Mouse (Mus musculus) liver, embryonic 14.5 days (tissue): ENCODE data around the gene Engase. TPM values are rescaled to one million over a fixed set of nuclear protein-coding genes. Genes with fewer than 3 reads are reported as not detected.

Source experiments
- ATAC-seq: fragments of 200-750 bp; cut with Nextera tagmentation; 2 replicates; pipeline ENCODE4 v1.8.0; 2017; ENCODE audit warnings: moderate number of reproducible peaks, mild to moderate bottlenecking, moderate library complexity; ENCODE audit not compliant: insufficient read depth
- DNase-seq, 3 experiments: peaks; one replicate each; pipeline ENCODE4 v3.0.0-alpha.2; 2012 to 2013; ENCODE audit warnings: low read depth in 3 of 3, low spot score in 3 of 3
- H3K27ac ChIP-seq: fragments of 300-500 bp; sonication (generic); 2 replicates; pipeline ENCODE4 v1.5.1; 2014; ENCODE audit warnings: moderate library complexity, mild to moderate bottlenecking, control low read depth, inconsistent platforms
- H3K27me3 ChIP-seq: fragments of 300-500 bp; sonication (generic); 2 replicates; pipeline ENCODE4 v1.6.1; 2014; ENCODE audit warnings: mild to moderate bottlenecking, low read length, moderate library complexity; ENCODE audit not compliant: control insufficient read depth, insufficient read depth
- H3K36me3 ChIP-seq: fragments of 300-500 bp; sonication (generic); replicated peaks from 2 replicates; pipeline ENCODE4 v1.6.1; 2014; ENCODE audit warnings: low read depth; ENCODE audit not compliant: control insufficient read depth, insufficient read depth
- H3K4me1 ChIP-seq, 2 experiments: fragments of 200-500 bp in 1 of 2; fragments of 300-500 bp in 1 of 2; sonication (generic) in 1 of 2; replicated peaks; 2 replicates each; pipeline ENCODE4 v1.6.1; 2012 to 2014; ENCODE audit warnings: antibody characterized with exemption in 1 of 2, inconsistent platforms in 1 of 2, low read length in 1 of 2; ENCODE audit not compliant: control insufficient read depth in 2 of 2, insufficient read depth in 2 of 2
- H3K4me2 ChIP-seq: fragments of 300-500 bp; sonication (generic); 2 replicates; pipeline ENCODE4 v1.6.1; 2014; ENCODE audit warnings: low read depth, mild to moderate bottlenecking, control low read depth, moderate library complexity
- H3K4me3 ChIP-seq, 2 experiments: fragments of 200-500 bp in 1 of 2; fragments of 300-500 bp in 1 of 2; sonication (generic) in 1 of 2; 2 replicates each; pipeline ENCODE4 v1.5.1; 2012 to 2014; ENCODE audit warnings: low read depth in 2 of 2, low read length in 2 of 2, mild to moderate bottlenecking in 2 of 2, control low read depth in 1 of 2, inconsistent platforms in 1 of 2, moderate library complexity in 1 of 2; ENCODE audit not compliant: insufficient read depth in 1 of 2
- H3K9ac ChIP-seq: fragments of 300-500 bp; sonication (generic); replicated peaks from 2 replicates; pipeline ENCODE4 v1.6.1; 2014; ENCODE audit warnings: mild to moderate bottlenecking, control low read depth, moderate library complexity
- H3K9me3 ChIP-seq: fragments of 300-500 bp; sonication (generic); 2 replicates; pipeline ENCODE4 v1.6.1; 2016; ENCODE audit warnings: low read length, mixed read lengths; ENCODE audit not compliant: control insufficient read depth
- CTCF ChIP-seq: IDR thresholded peaks from 2 replicates; pipeline ENCODE4 v1.5.1; 2016; ENCODE audit warnings: antibody characterized with exemption, low read depth, control low read depth
- EP300 ChIP-seq: IDR thresholded peaks from 2 replicates; pipeline ENCODE4 v1.6.1; 2016; ENCODE audit warnings: antibody characterized with exemption, low read depth
- WGBS: fragments of 180-500 bp; shearing (Covaris S2); extraction: QIAGEN DNeasy Blood & Tissue Kit; methylation state at CpG from one replicate; pipeline ENCODE4 v1.1.7; 2014; ENCODE audit not compliant: insufficient replicate concordance; 5-methylcytosine and 5-hydroxymethylcytosine counted together
- polyA plus RNA-seq, 2 experiments: library from polyadenylated mRNA; depleted of rRNA in 1 of 2; stranded (reverse) in 1 of 2; unstranded in 1 of 2; fragments of >200 nt; fragmentation: Nextera tagmentation in 1 of 2; extraction: Ambion mirVana in 1 of 2; gene quantifications; 2 replicates each; pipeline versions ENCODE4 v1.2.1 to v1.2.3; 2012 to 2014

The Engase gene
- polyA plus RNA-seq, 2 experiments: 4.1 to 6.5 TPM

DNA sequence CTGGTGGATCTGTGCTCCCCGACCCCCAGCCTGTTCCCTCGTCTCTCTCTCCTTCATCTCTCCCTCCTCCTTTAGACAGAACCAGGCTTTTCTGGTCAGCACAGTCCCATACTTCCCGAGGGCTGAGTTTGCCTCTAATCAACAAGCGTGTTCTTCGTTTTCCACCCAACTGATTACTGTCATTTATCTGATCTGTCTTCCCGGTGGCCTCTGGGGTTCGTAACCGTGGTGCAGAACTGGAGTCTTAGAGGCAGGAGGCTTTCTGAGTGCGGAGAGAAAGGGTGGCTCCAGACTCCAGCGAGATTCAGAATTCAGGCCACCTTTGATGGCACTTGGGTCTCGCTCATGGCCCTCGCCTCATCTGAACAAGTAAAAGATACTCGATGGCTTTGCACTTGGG, 42.5 kb upstream of the Engase start:
- H3K4me1 ChIP-seq: no peaks in the 10 kb centered on the region; a peak in 1 of 4 replicates
- H3K4me2 ChIP-seq: no peak overlapping the region; the same call in 1 of the 2 replicates
- WGBS: 30% methylated on average over 13 of the region's 13 CpGs
- no peaks in the 10 kb centered on the region for H3K27me3 ChIP-seq
- no peak overlapping the region for H3K9ac ChIP-seq
- H3K27ac ChIP-seq: no peak overlapping the region
- TF ChIP-seq CTCF (no peak), EP300 (no peak)
- ATAC-seq (no peak), DNase-seq (no peak)
- no peak overlapping the region for H3K4me3 ChIP-seq
- no peaks in the 10 kb centered on the region for H3K36me3 ChIP-seq
- H3K9me3 ChIP-seq: no peaks in the 10 kb centered on the region

- H3K27ac ChIP-seq: no peak overlapping the region
- WGBS: 52% methylated on average over 6 of the region's 6 CpGs
- no peaks in the 10 kb centered on the region for H3K9me3 ChIP-seq
- no peak overlapping the region for H3K4me3 ChIP-seq
- no peak for TF ChIP-seq CTCF
- TF ChIP-seq EP300: no peak
- no peaks in the 10 kb centered on the region; a peak in 1 of 4 replicates for H3K4me1 ChIP-seq
- no peaks in the 10 kb centered on the region for H3K36me3 ChIP-seq
- no peak for DNase-seq
- H3K9ac ChIP-seq: no peak overlapping the region
- ATAC-seq: no peak
- H3K27me3 ChIP-seq: no peaks in the 10 kb centered on the region
- H3K4me2 ChIP-seq: no peak overlapping the region
Measured at GRCm38 (mm10) chr11:118436471-118436935, 40.1 kb upstream of the Engase start.

GRCm38 (mm10) chr11:118438665-118439414, 37.8 kb upstream of the Engase start:
- H3K9ac ChIP-seq: no peak overlapping the region
- H3K36me3 ChIP-seq: no peaks in the 10 kb centered on the region
- 48% methylated on average over 11 of the region's 11 CpGs for WGBS
- ATAC-seq (no peak), DNase-seq (no peak)
- no peak overlapping the region for H3K4me3 ChIP-seq
- no peaks in the 10 kb centered on the region; a peak in 1 of 4 replicates for H3K4me1 ChIP-seq
- TF ChIP-seq CTCF (no peak), EP300 (no peak)
- no peaks in the 10 kb centered on the region for H3K27me3 ChIP-seq
- no peak overlapping the region for H3K27ac ChIP-seq
- no peaks in the 10 kb centered on the region for H3K9me3 ChIP-seq
- H3K4me2 ChIP-seq: no peak overlapping the region

GRCm38 (mm10) chr11:118442691-118443090, 33.9 kb upstream of the Engase start:
- H3K4me1 ChIP-seq: no peaks in the 10 kb centered on the region
- H3K9ac ChIP-seq: no peak overlapping the region
- 62% methylated on average over 13 of the region's 13 CpGs for WGBS
- no peaks in the 10 kb centered on the region for H3K9me3 ChIP-seq
- no peaks in the 10 kb centered on the region for H3K27me3 ChIP-seq
- DNase-seq (no peak), ATAC-seq (no peak)
- H3K4me2 ChIP-seq: no peak overlapping the region
- TF ChIP-seq EP300 (no peak), CTCF (no peak)
- H3K27ac ChIP-seq: no peak overlapping the region
- no peaks in the 10 kb centered on the region for H3K36me3 ChIP-seq
- no peak overlapping the region for H3K4me3 ChIP-seq

- Histone ChIP-seq H3K27me3 (no peaks in the 10 kb centered on the region), H3K36me3 (no peaks in the 10 kb centered on the region), H3K9ac (no peak overlapping the region), H3K4me3 (no peak overlapping the region), H3K27ac (no peak overlapping the region), H3K9me3 (no peaks in the 10 kb centered on the region), H3K4me2 (no peak overlapping the region), H3K4me1 (no peaks in the 10 kb centered on the region)
- ATAC-seq (no peak), DNase-seq (peak in 1 of 3 experiments; percentile 17)
- TF ChIP-seq EP300 (no peak), CTCF (peak; percentile 91)
- 24% methylated on average over 11 of the region's 11 CpGs for WGBS
Measured at GRCm38 (mm10) chr11:118443201-118443970, 33.2 kb upstream of the Engase start.
